Mouse (Mus musculus) liver, embryonic 16.5 days (tissue): ENCODE data around the gene Sfxn5. TPM values are rescaled to one million over a fixed set of nuclear protein-coding genes. Genes with fewer than 3 reads are reported as not detected.

Source experiments
- ATAC-seq: fragments of 200-750 bp; cut with Nextera tagmentation; 2 replicates; pipeline ENCODE4 v1.8.0; 2017; ENCODE audit warnings: low read depth, mild to moderate bottlenecking, moderate number of reproducible peaks, moderate library complexity
- H3K27ac ChIP-seq: fragments of 300-500 bp; sonication (generic); 2 replicates; pipeline ENCODE4 v1.5.1; 2014; ENCODE audit warnings: mild to moderate bottlenecking, low read length
- H3K27me3 ChIP-seq: fragments of 300-500 bp; sonication (generic); 2 replicates; pipeline ENCODE4 v1.6.1; 2014; ENCODE audit warnings: low read depth, low read length, mixed read lengths; ENCODE audit not compliant: control insufficient read depth, insufficient read depth
- H3K36me3 ChIP-seq: fragments of 300-500 bp; sonication (generic); 2 replicates; pipeline ENCODE4 v1.6.1; 2014; ENCODE audit warnings: mild to moderate bottlenecking; ENCODE audit not compliant: control insufficient read depth, insufficient read depth
- H3K4me1 ChIP-seq: fragments of 300-500 bp; sonication (generic); 2 replicates; pipeline ENCODE4 v1.6.1; 2014; ENCODE audit warnings: low read depth, low read length, mixed read lengths; ENCODE audit not compliant: control insufficient read depth
- H3K4me2 ChIP-seq: fragments of 300-500 bp; sonication (generic); 2 replicates; pipeline ENCODE4 v1.6.1; 2014; ENCODE audit warnings: low read depth, low read length, mixed read lengths
- H3K4me3 ChIP-seq: fragments of 300-500 bp; sonication (generic); 2 replicates; pipeline ENCODE4 v1.5.1; 2014; ENCODE audit warnings: low read depth, mild to moderate bottlenecking, low read length
- H3K9ac ChIP-seq: fragments of 300-500 bp; sonication (generic); 2 replicates; pipeline ENCODE4 v1.6.1; 2014; ENCODE audit warnings: low read depth, low read length
- H3K9me3 ChIP-seq: fragments of 300-500 bp; sonication (generic); replicated peaks from 2 replicates; pipeline ENCODE4 v1.6.1; 2016; ENCODE audit warnings: low read length; ENCODE audit not compliant: control insufficient read depth
- WGBS: fragments of 180-500 bp; shearing (Covaris S2); extraction: QIAGEN DNeasy Blood & Tissue Kit; methylation state at CpG from one replicate; pipeline ENCODE4 v1.1.7; 2014; ENCODE audit not compliant: insufficient replicate concordance; 5-methylcytosine and 5-hydroxymethylcytosine counted together
- polyA plus RNA-seq: library from polyadenylated mRNA; unstranded; fragments of >200 nt; fragmentation: Nextera tagmentation; extraction: Ambion mirVana; gene quantifications from 2 replicates; pipeline ENCODE4 v1.2.1, GENCODE M21; 2015

Gene Sfxn5
- polyA plus RNA-seq, 1 experiment from 2014 or later: 1.8 TPM

DNA sequence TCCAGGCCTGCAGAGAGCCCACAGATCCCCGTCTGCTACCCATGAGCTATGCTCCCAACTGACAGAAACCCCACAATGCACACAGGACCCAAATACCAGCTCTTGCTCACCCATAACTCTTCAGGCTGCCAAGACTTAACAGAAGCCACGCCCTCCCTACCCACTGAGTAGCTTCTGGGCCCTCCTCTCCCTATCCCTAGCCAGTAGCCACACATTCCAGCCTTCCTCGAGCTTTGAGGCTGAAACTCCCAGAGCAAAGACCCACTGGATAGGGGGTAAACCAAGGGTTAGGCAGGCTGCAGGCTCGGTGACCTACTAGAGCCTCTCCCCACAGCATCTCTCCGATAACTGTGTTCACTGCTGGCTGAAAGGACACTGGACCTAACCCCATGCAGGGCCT, 35.5 kb upstream of the Sfxn5 start:
- Histone ChIP-seq H3K4me2 (no peak overlapping the region), H3K9ac (no peak overlapping the region), H3K27ac (no peak overlapping the region), H3K4me1 (peaks cover under 1% of the 10 kb centered on the region), H3K9me3 (no peaks in the 10 kb centered on the region), H3K4me3 (no peak overlapping the region), H3K27me3 (no peaks in the 10 kb centered on the region; the same call in 1 of the 2 replicates), H3K36me3 (no peaks in the 10 kb centered on the region)
- 53% methylated on average over 5 of the region's 5 CpGs for WGBS
- no peak for ATAC-seq

DNA sequence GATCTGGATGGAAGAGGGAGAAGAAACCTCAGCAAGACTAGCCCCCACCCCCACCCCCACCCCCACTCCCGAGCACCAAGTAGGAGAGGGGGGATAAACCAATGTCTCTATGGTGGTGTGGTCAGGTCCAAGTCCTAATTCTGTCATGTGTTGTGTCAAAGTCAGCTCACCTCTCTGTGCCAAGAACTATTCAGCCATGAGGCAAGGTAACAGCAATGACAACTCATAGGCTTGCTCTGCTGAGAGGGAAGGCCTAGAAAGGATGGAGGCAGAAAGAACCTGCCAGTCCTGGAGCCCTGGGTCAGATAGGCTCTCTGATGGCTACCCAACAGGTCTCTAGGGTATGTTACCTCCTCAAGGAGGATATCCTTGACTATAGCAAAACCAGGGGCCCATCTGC, 34.9 kb upstream of the Sfxn5 start:
- Histone ChIP-seq H3K27ac (no peak overlapping the region), H3K4me2 (no peak overlapping the region), H3K27me3 (no peaks in the 10 kb centered on the region), H3K9ac (no peak overlapping the region), H3K9me3 (no peaks in the 10 kb centered on the region), H3K36me3 (no peaks in the 10 kb centered on the region), H3K4me1 (no peaks in the 10 kb centered on the region; the same call in 1 of the 2 replicates), H3K4me3 (no peak overlapping the region)
- ATAC-seq: no peak
- 63% methylated on average over 1 of the region's 1 CpGs for WGBS

- Histone ChIP-seq H3K36me3 (no peaks in the 10 kb centered on the region), H3K27me3 (no peaks in the 10 kb centered on the region), H3K27ac (no peak overlapping the region), H3K4me2 (no peak overlapping the region), H3K9me3 (no peaks in the 10 kb centered on the region), H3K4me1 (no peaks in the 10 kb centered on the region; the same call in 1 of the 2 replicates), H3K4me3 (no peak overlapping the region), H3K9ac (no peak overlapping the region)
- ATAC-seq: no peak
- WGBS: 19% methylated on average over 1 of the region's 1 CpGs
These were observed 33.2 kb upstream of the Sfxn5 start for GRCm38 (mm10) chr6:85366387-85366786.

GRCm38 (mm10) chr6:85364439-85364838, 31.2 kb upstream of the Sfxn5 start:
- no peak overlapping the region for H3K4me3 ChIP-seq
- no peak overlapping the region for H3K4me2 ChIP-seq
- H3K9ac ChIP-seq: no peak overlapping the region
- no peaks in the 10 kb centered on the region for H3K9me3 ChIP-seq
- H3K27ac ChIP-seq: no peak overlapping the region
- ATAC-seq: no peak
- H3K4me1 ChIP-seq: no peaks in the 10 kb centered on the region; the same call in 1 of the 2 replicates
- no peaks in the 10 kb centered on the region for H3K27me3 ChIP-seq
- WGBS: 56% methylated on average over 5 of the region's 5 CpGs
- H3K36me3 ChIP-seq: no peaks in the 10 kb centered on the region

- no peak overlapping the region for H3K4me3 ChIP-seq
- no peaks in the 10 kb centered on the region for H3K27me3 ChIP-seq
- 70% methylated on average over 4 of the region's 4 CpGs for WGBS
- H3K9ac ChIP-seq: no peak overlapping the region
- no peaks in the 10 kb centered on the region; the same call in 1 of the 2 replicates for H3K4me1 ChIP-seq
- H3K27ac ChIP-seq: no peak overlapping the region
- no peak for ATAC-seq
- H3K36me3 ChIP-seq: no peaks in the 10 kb centered on the region
- no peaks in the 10 kb centered on the region for H3K9me3 ChIP-seq
- no peak overlapping the region for H3K4me2 ChIP-seq
These were observed 30.7 kb upstream of the Sfxn5 start for GRCm38 (mm10) chr6:85363906-85364260.

DNA sequence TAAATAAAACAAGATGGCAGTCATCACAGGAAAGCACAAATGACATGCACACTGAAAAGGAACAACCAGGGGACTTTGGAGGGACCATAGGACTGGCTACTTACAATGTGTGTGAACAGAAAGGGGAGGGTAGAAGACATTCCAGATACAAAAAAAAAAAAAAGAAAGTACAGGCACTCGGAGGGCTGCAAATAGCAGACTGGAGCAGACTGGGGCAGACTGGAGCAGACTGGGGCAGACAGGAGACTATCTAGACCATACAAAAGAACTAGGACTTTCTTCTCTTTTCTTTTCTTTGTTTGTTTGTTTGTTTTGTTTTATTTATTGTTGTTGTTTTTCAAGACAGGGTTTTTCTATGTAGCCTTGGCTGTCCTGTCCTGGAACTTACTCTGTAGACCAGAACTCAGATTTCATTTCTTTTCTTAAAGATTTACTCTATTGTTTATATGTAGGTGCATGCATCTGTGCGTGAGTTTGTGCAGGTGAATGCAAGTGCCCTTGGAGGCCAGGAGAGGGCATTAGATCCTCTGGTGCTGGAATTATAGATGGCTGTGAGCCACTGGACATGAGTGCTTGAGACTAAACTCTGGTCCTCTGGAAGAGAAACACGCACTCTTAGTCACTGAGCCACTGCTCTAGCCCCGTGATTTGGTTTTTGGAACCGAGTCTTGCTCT, 30.1 kb upstream of the Sfxn5 start:
- no peaks in the 10 kb centered on the region for H3K27me3 ChIP-seq
- no peak overlapping the region for H3K27ac ChIP-seq
- no peak for ATAC-seq
- no peak overlapping the region for H3K4me2 ChIP-seq
- no peaks in the 10 kb centered on the region; the same call in 1 of the 2 replicates for H3K4me1 ChIP-seq
- no peak overlapping the region for H3K4me3 ChIP-seq
- 74% methylated on average over 5 of the region's 5 CpGs for WGBS
- no peaks in the 10 kb centered on the region for H3K9me3 ChIP-seq
- no peak overlapping the region for H3K9ac ChIP-seq
- no peaks in the 10 kb centered on the region for H3K36me3 ChIP-seq

DNA sequence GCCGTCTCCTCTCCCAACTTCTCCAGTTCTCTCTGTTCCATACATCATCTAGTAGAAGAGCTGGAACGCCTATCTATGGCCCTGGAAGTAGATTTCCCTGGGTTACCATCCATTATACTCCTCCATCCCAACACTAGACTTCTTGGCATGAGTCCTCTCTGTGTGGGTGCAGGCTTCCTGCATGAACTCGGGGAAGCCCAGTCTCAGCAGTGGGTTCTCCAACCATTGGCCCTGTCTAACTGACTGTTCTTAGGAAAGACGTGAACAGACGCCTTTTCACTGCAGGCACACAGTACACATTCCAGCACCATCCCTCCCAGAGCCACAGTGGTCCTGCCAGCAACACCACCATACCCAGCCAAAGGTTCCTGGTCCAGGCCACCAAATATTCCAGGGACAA, 29.4 kb upstream of the Sfxn5 start:
- no peak overlapping the region for H3K4me3 ChIP-seq
- H3K4me2 ChIP-seq: no peak overlapping the region
- no peak for ATAC-seq
- no peaks in the 10 kb centered on the region; the same call in 1 of the 2 replicates for H3K4me1 ChIP-seq
- H3K9ac ChIP-seq: no peak overlapping the region
- H3K27ac ChIP-seq: no peak overlapping the region
- no peaks in the 10 kb centered on the region for H3K36me3 ChIP-seq
- H3K9me3 ChIP-seq: no peaks in the 10 kb centered on the region
- H3K27me3 ChIP-seq: no peaks in the 10 kb centered on the region
- WGBS: 62% methylated on average over 5 of the region's 5 CpGs

GRCm38 (mm10) chr6:85360311-85360710, 27.1 kb upstream of the Sfxn5 start:
- H3K4me3 ChIP-seq: no peak overlapping the region
- H3K27ac ChIP-seq: no peak overlapping the region
- no peaks in the 10 kb centered on the region for H3K36me3 ChIP-seq
- H3K9me3 ChIP-seq: no peaks in the 10 kb centered on the region
- ATAC-seq: no peak
- no peaks in the 10 kb centered on the region for H3K4me1 ChIP-seq
- WGBS: 53% methylated on average over 5 of the region's 5 CpGs
- H3K9ac ChIP-seq: no peak overlapping the region
- no peak overlapping the region for H3K4me2 ChIP-seq
- no peaks in the 10 kb centered on the region for H3K27me3 ChIP-seq

DNA sequence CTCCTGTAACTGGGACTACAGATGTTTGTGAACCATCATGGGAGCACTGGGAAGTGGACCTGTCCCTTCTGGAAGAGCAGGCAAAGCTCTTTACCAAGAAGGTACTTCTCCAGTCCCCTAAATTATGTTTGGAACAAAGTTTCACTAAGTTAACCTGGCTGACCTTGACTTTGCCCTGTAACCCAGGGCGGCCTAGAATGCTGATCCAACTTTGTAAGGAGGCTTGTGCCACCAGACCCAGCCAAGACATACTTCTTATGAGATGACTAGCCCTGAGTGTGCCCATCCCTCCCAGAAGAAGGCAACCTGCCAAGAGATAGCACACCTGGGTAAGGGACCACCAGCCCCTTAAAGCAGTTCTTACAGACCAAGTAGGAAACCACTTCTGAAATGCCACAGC, 25.7 kb upstream of the Sfxn5 start:
- ATAC-seq: no peak
- no peak overlapping the region for H3K9ac ChIP-seq
- no peaks in the 10 kb centered on the region for H3K4me1 ChIP-seq
- H3K36me3 ChIP-seq: no peaks in the 10 kb centered on the region
- 66% methylated on average over 1 of the region's 1 CpGs for WGBS
- H3K9me3 ChIP-seq: no peaks in the 10 kb centered on the region
- H3K27ac ChIP-seq: no peak overlapping the region
- no peak overlapping the region for H3K4me2 ChIP-seq
- no peak overlapping the region for H3K4me3 ChIP-seq
- H3K27me3 ChIP-seq: no peaks in the 10 kb centered on the region
